Mouse (Mus musculus): ENCODE measurements around the gene Samhd1.
A peak's percentile ranks its signal among the peaks of the same experiment; 100 is the strongest.

GRCm38 (mm10) chr2:157071556-157071955 lies 63.5 kb downstream of the Samhd1 start:
- TF ChIP-seq CTCF (IDR thresholded peaks at IDR 0.05) (no peak), EP300 (IDR thresholded peaks at IDR 0.05) (peak; percentile 47; the same call in 1 of the 2 replicates)

Measured in lung, postnatal 0 days (tissue).